Mouse (Mus musculus) kidney, postnatal 0 days (tissue): ENCODE data around the gene Mum1. TPM values are rescaled to one million over a fixed set of nuclear protein-coding genes. Genes with fewer than 3 reads are reported as not detected.

ENCODE experiments used
- ATAC-seq: fragments of 200-750 bp; cut with Nextera tagmentation; replicated peaks from 2 replicates; pipeline ENCODE4 v1.8.0; 2017; ENCODE audit warnings: low read depth, moderate number of reproducible peaks, moderate TSS enrichment, moderate library complexity; ENCODE audit not compliant: low FRiP score
- DNase-seq: peaks from one replicate; pipeline ENCODE4 v3.0.0-alpha.2; 2016; ENCODE audit warnings: low spot score
- H3K27ac ChIP-seq: fragments of 300-500 bp; sonication (generic); 2 replicates; pipeline ENCODE4 v1.5.1; 2014; ENCODE audit warnings: mild to moderate bottlenecking
- H3K27me3 ChIP-seq: fragments of 300-500 bp; sonication (generic); 2 replicates; pipeline ENCODE4 v1.6.1; 2014; ENCODE audit warnings: low read length, mixed read lengths; ENCODE audit not compliant: insufficient read depth
- H3K36me3 ChIP-seq: fragments of 300-500 bp; sonication (generic); 2 replicates; pipeline ENCODE4 v1.6.1; 2014; ENCODE audit warnings: low read length, mixed read lengths; ENCODE audit not compliant: insufficient read depth
- H3K4me1 ChIP-seq: fragments of 300-500 bp; sonication (generic); replicated peaks from 2 replicates; pipeline ENCODE4 v1.6.1; 2014; ENCODE audit warnings: antibody characterized with exemption, low read length, mixed read lengths; ENCODE audit not compliant: insufficient read depth
- H3K4me2 ChIP-seq: fragments of 300-500 bp; sonication (generic); 2 replicates; pipeline ENCODE4 v1.6.1; 2014; ENCODE audit warnings: mild to moderate bottlenecking, low read length, moderate library complexity, mixed read lengths
- H3K4me3 ChIP-seq: fragments of 300-500 bp; sonication (generic); replicated peaks from 2 replicates; pipeline ENCODE4 v1.5.1; 2014; ENCODE audit warnings: low read depth, low read length
- H3K9ac ChIP-seq: fragments of 300-500 bp; sonication (generic); 2 replicates; pipeline ENCODE4 v1.6.1; 2014; ENCODE audit warnings: low read depth, low read length
- H3K9me3 ChIP-seq: fragments of 300-500 bp; sonication (generic); replicated peaks from 2 replicates; pipeline ENCODE4 v1.6.1; 2016; ENCODE audit warnings: low read length, inconsistent platforms, mixed read lengths
- CTCF ChIP-seq: IDR thresholded peaks from 2 replicates; pipeline ENCODE4 v1.5.1; 2016; ENCODE audit warnings: antibody characterized with exemption, low read depth, mild to moderate bottlenecking, moderate library complexity
- WGBS: fragments of 180-500 bp; shearing (Covaris S2); extraction: QIAGEN DNeasy Blood & Tissue Kit; methylation state at CpG from one replicate; pipeline ENCODE4 v1.1.7; 2014; 5-methylcytosine and 5-hydroxymethylcytosine counted together
- polyA plus RNA-seq: library from polyadenylated mRNA; unstranded; fragments of >200 nt; fragmentation: Nextera tagmentation; extraction: Ambion mirVana; gene quantifications from 2 replicates; pipeline ENCODE4 v1.2.1, GENCODE M21; 2015

The Mum1 gene
- polyA plus RNA-seq, 1 experiment from 2014 or later: 44.2 TPM

DNA sequence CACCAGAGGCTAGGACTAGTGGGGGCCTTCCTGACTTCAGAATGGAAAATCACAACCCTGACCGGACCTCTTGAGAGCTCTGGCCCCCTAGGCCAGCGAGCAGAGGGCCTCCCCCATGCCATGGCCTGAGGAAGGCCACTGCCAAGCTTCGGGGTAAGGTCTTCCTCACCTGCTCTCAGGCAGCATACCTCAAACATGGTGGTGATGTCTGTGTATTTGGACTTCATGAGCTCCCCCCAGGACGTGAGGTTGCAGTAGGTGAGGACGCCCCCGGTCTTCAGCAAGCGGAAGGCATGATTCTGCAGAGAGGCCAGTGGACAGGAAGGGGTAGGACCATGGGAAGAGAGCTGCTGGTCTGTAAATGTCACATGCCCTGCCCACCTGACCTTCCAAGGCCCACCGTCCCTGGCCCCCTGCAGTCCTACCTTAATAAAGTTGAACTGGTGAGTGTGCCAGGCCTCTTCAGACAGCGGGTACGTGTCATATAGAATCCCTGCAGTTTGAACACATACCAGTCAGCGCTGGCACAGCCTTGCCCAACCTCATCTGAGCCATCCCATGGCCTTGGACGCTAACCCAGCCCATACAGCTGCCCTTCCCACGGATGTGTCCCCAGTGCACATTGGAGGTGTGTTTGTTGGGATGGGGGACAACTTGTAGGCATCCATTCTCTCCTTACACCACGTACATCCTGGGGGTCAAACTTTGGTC lies 32.7 kb downstream of the Mum1 start:
- TF ChIP-seq CTCF: no peak
- H3K4me3 ChIP-seq: no peak overlapping the region
- no peaks in the 10 kb centered on the region for H3K9me3 ChIP-seq
- H3K36me3 ChIP-seq: peaks cover 39% of the 10 kb centered on the region
- no peak overlapping the region for H3K27ac ChIP-seq
- peaks cover 15% of the 10 kb centered on the region for H3K4me1 ChIP-seq
- no peak overlapping the region for H3K9ac ChIP-seq
- ATAC-seq (no peak), DNase-seq (no peak)
- WGBS: 89% methylated on average over 14 of the region's 14 CpGs
- H3K27me3 ChIP-seq: no peaks in the 10 kb centered on the region
- H3K4me2 ChIP-seq: no peak overlapping the region

DNA sequence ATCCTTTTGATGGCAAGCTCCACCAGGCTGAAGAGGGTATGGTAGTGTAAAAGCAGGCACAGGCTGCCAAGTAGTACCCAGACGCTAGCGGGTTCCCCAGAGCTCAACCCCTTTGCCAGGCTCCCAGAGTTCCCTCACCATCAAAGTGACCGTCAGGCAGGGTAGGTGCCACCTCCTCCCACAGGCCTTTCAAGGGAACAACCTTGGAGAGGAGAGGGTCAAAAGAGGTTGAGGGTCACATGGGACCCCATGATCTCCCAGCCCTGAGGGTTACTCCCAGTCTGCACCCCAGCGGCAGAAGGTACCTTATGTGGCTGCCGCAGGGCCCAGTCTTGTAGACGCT lies 33.2 kb downstream of the Mum1 start:
- peaks cover 35% of the 10 kb centered on the region for H3K36me3 ChIP-seq
- H3K4me1 ChIP-seq: peaks cover 15% of the 10 kb centered on the region
- no peaks in the 10 kb centered on the region for H3K27me3 ChIP-seq
- no peak for ATAC-seq
- H3K9ac ChIP-seq: no peak overlapping the region
- 68% methylated on average over 6 of the region's 6 CpGs for WGBS
- DNase-seq: no peak
- H3K4me2 ChIP-seq: peak overlapping the region; percentile 81
- no peak for TF ChIP-seq CTCF
- no peak overlapping the region for H3K27ac ChIP-seq
- H3K9me3 ChIP-seq: no peaks in the 10 kb centered on the region
- H3K4me3 ChIP-seq: no peak overlapping the region

DNA sequence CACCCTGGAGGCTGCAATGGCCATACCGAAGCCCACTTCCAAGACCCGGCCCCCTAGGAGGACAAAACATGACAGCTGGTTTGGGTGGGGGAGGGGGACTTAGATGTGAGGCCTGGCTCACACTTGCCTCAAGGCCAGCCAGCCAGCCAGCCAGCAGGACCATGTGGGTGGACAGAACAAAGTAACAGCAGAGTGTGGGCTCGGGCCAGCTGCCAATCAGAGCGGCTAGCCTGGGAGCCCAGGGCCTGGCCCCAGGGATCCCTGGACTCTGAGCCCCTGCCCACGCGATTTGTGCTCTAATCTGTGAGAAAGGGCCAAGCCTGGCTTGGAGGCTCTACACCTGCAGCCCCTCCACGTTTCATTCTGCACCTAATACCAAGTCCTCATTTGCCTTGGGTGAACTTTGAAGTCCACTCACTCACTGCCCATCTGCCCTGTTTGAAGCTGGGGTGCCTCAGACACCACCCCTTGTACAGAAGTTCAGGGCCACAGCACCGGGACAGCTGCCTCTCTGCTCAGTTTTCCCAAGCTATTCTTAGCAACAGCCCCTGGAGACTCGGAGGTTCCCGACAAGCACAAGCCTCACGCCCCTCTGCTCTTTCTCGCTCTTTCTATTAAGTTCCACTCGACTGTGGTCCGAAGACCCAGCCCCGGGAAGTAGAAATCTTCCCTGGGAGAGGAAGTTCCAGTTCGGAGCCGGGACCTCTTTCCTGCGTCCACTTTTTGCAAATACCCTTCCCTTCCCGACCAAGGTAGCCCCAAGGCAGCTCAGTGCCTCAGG lies 33.8 kb downstream of the Mum1 start:
- 5% methylated on average over 19 of the region's 19 CpGs for WGBS
- ATAC-seq: no peak
- peak overlapping the region; percentile 81 for H3K4me2 ChIP-seq

DNA sequence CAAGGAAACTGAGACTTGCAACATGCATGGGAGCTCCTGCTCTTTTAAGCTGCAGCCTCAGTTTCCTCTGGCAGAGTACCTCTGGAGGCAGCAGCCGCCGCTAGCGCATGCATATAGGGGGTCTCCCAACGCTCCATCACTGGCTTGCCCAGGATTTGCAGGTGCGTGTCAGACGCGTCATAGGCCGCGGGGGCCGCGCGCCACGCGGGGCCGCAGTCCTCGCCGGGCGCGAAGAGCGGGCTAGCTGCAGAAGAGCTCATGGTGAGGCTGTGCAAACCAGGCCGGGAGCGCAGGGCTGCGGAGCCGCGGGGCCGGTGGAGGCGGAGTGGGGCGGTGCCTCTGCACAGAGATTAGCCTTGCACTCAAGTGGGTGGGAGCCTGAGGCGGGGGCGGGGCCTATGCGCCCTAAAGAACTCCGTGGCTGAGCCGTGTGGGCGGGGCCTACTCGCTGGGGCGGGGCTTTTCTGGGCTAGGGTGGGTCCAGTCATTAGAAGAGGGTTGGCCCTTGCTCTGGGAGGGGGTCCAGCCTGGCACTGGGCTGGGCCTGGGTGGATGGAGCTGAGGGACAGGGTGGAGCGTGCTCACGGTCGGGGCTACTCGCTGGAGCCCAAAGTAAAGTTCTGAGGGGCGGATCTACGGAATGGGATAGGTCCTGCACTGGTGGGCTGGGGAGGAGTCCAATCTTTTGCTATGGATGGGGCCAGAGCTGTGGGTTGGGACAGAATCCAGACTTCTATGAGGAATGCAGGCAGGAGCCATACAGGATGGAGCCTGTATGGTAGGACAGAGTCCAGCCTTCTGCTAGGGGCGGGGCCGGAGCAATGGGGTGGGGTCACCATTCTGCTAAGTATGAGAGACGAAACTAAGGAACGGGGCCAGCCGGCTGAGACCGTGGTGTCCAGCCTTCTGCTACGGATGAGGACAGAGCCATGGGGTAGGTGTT lies 34.7 kb downstream of the Mum1 start, which contains the start of the genes Gamt and Dazap1:
Gene Gamt (minus strand): TSS at position 371 of the 943 bp plus-strand sequence.
Gene Dazap1 (plus strand): TSS at position 845 of the 943 bp plus-strand sequence.
- peak; percentile 89 for ATAC-seq

More for the DNA sequence above, 33.8 kb downstream of the Mum1 start:
- peak overlapping the region; percentile 97 for H3K27ac ChIP-seq
- H3K27me3 ChIP-seq: no peaks in the 10 kb centered on the region
- peak overlapping the region; percentile 64 for H3K9ac ChIP-seq
- DNase-seq: peak; percentile 51
- peaks cover 30% of the 10 kb centered on the region for H3K36me3 ChIP-seq
- peak overlapping the region; percentile 43 for H3K4me3 ChIP-seq
- TF ChIP-seq CTCF: no peak
- no peaks in the 10 kb centered on the region for H3K9me3 ChIP-seq
- H3K4me1 ChIP-seq: peaks cover 15% of the 10 kb centered on the region

DNA sequence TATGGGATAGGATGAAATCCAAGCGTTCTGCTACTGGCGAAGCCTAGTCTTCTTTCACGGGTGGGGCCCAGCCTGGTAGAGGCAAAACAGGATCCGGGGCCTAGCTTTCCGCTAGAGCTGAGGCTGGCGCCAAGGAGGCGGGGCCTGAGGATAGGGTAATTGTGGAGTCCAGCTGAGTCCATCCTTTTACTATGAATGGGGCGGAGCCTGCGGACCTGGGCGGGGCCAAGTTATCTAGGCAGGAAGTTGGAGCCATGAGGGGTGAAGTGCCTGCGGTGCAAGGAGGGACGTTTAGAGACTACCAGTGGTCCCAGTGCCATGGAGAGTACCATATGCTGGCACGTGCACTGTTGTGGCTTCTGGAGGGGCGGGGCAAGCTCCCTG lies 35.3 kb downstream of the Mum1 start:
- H3K9ac ChIP-seq: peak overlapping the region; percentile 64
- no peaks in the 10 kb centered on the region for H3K27me3 ChIP-seq
- under 1% methylated on average over 14 of the region's 14 CpGs for WGBS
- TF ChIP-seq CTCF: no peak
- peak overlapping the region; percentile 81 for H3K4me2 ChIP-seq
- no peaks in the 10 kb centered on the region for H3K9me3 ChIP-seq
- H3K36me3 ChIP-seq: peaks cover 17% of the 10 kb centered on the region; the same call in 1 of the 2 replicates
- peaks cover 23% of the 10 kb centered on the region for H3K4me1 ChIP-seq
- peak; percentile 99 for DNase-seq
- peak overlapping the region; percentile 43 for H3K4me3 ChIP-seq
- ATAC-seq: peak; percentile 76
- peak overlapping the region; percentile 97 for H3K27ac ChIP-seq

More for the DNA sequence above, 34.7 kb downstream of the Mum1 start, which contains the start of the genes Gamt and Dazap1:
- under 1% methylated on average over 47 of the region's 49 CpGs for WGBS
- Histone ChIP-seq H3K9ac (peak within 1 kb of the TSS; percentile 64), H3K36me3 (peaks cover 23% of the 10 kb centered on the region), H3K4me2 (peak within 1 kb of the TSS; percentile 81), H3K27ac (peak within 1 kb of the TSS; percentile 97), H3K27me3 (no peaks in the 10 kb centered on the region), H3K9me3 (no peaks in the 10 kb centered on the region), H3K4me3 (peak within 1 kb of the TSS; percentile 43), H3K4me1 (peaks cover 17% of the 10 kb centered on the region)
- peak; percentile 98 for DNase-seq
- TF ChIP-seq CTCF: no peak
